Mouse (Mus musculus): Measurements from ENCODE around the gene Bcor. TPM values are rescaled to one million over a fixed set of nuclear protein-coding genes. Genes with fewer than 3 reads are reported as not detected.

Gene Bcor
- polyA plus RNA-seq, 1 experiment: 15.8 TPM

GRCm38 (mm10) chrX:12062121-12062931, 97.8 kb downstream of the Bcor start:
- Histone ChIP-seq H3K4me1 (ENCODE audit: control insufficient read depth, insufficient read depth, low read length) (peaks cover 3% of the 10 kb centered on the region), H3K27ac (ENCODE audit: insufficient read depth, low read length) (no peak overlapping the region), H3K27me3 (ENCODE audit: control insufficient read depth, insufficient read depth, low read length, poor library complexity, severe bottlenecking) (no peaks in the 10 kb centered on the region), H3K9ac (ENCODE audit: low read depth, poor library complexity, severe bottlenecking) (no peak overlapping the region), H3K4me3 (ENCODE audit: low read depth, low read length) (no peak overlapping the region), H3K9me3 (replicated peaks; ENCODE audit: control insufficient read depth, insufficient read depth, low read length, poor library complexity, severe bottlenecking) (no peaks in the 10 kb centered on the region), H3K36me3 (ENCODE audit: control insufficient read depth, insufficient read depth, low read length, poor library complexity, severe bottlenecking) (no peaks in the 10 kb centered on the region)
- no peak for TF ChIP-seq CTCF (IDR thresholded peaks at IDR 0.05; ENCODE audit: low read depth, low read length)
- no peak for TF ChIP-seq POLR2A (IDR thresholded peaks at IDR 0.05; ENCODE audit: insufficient read depth, low read length)
- TF ChIP-seq EP300 (IDR thresholded peaks at IDR 0.05; ENCODE audit: insufficient read depth, low read depth, low read length): no peak

DNA sequence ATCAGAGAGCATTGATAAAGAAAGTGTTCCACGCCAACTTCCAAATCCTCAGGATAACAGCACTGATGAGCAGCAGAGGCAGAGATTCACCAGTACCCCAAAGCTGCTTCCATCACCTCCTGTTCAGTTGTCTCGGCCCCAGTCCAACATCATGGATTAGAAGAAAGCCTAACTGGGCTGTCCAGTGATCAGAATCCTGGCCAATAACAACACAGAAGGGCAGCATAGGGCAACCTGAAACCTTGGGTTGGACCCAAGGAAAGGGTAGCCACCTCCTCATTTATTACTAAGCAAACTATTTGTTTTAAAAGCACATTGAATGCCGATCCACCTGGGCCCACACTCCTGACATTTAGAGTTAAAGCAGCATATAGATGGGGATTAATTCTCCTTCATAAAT, 99.3 kb downstream of the Bcor start:
- peaks cover 3% of the 10 kb centered on the region for H3K4me1 ChIP-seq (ENCODE audit: control insufficient read depth, insufficient read depth, low read length)
- TF ChIP-seq POLR2A (IDR thresholded peaks at IDR 0.05; ENCODE audit: insufficient read depth, low read length) (no peak), CTCF (IDR thresholded peaks at IDR 0.05; ENCODE audit: low read depth, low read length) (no peak), EP300 (IDR thresholded peaks at IDR 0.05; ENCODE audit: insufficient read depth, low read depth, low read length) (no peak)
- no peak overlapping the region for H3K9ac ChIP-seq (ENCODE audit: low read depth, poor library complexity, severe bottlenecking)
- H3K27me3 ChIP-seq (ENCODE audit: control insufficient read depth, insufficient read depth, low read length, poor library complexity, severe bottlenecking): no peaks in the 10 kb centered on the region
- no peaks in the 10 kb centered on the region for H3K36me3 ChIP-seq (ENCODE audit: control insufficient read depth, insufficient read depth, low read length, poor library complexity, severe bottlenecking)
- H3K27ac ChIP-seq (ENCODE audit: insufficient read depth, low read length): no peak overlapping the region
- no peak overlapping the region for H3K4me3 ChIP-seq (ENCODE audit: low read depth, low read length)
- no peaks in the 10 kb centered on the region for H3K9me3 ChIP-seq (replicated peaks; ENCODE audit: control insufficient read depth, insufficient read depth, low read length, poor library complexity, severe bottlenecking)

- H3K4me1 ChIP-seq (ENCODE audit: control insufficient read depth, insufficient read depth, low read length): no peaks in the 10 kb centered on the region
- H3K36me3 ChIP-seq (ENCODE audit: control insufficient read depth, insufficient read depth, low read length, poor library complexity, severe bottlenecking): no peaks in the 10 kb centered on the region
- TF ChIP-seq EP300 (IDR thresholded peaks at IDR 0.05; ENCODE audit: insufficient read depth, low read depth, low read length): no peak
- no peak for TF ChIP-seq CTCF (IDR thresholded peaks at IDR 0.05; ENCODE audit: low read depth, low read length)
- TF ChIP-seq POLR2A (IDR thresholded peaks at IDR 0.05; ENCODE audit: insufficient read depth, low read length): no peak
- H3K4me3 ChIP-seq (ENCODE audit: low read depth, low read length): no peak overlapping the region
- no peak overlapping the region for H3K9ac ChIP-seq (ENCODE audit: low read depth, poor library complexity, severe bottlenecking)
- H3K9me3 ChIP-seq (replicated peaks; ENCODE audit: control insufficient read depth, insufficient read depth, low read length, poor library complexity, severe bottlenecking): no peaks in the 10 kb centered on the region
- H3K27ac ChIP-seq (ENCODE audit: insufficient read depth, low read length): no peak overlapping the region
- H3K27me3 ChIP-seq (ENCODE audit: control insufficient read depth, insufficient read depth, low read length, poor library complexity, severe bottlenecking): no peaks in the 10 kb centered on the region
These were observed 102.9 kb downstream of the Bcor start for GRCm38 (mm10) chrX:12057210-12057609.

GRCm38 (mm10) chrX:12053315-12053914, 106.7 kb downstream of the Bcor start:
- no peaks in the 10 kb centered on the region for H3K27me3 ChIP-seq (ENCODE audit: control insufficient read depth, insufficient read depth, low read length, poor library complexity, severe bottlenecking)
- H3K9me3 ChIP-seq (replicated peaks; ENCODE audit: control insufficient read depth, insufficient read depth, low read length, poor library complexity, severe bottlenecking): no peaks in the 10 kb centered on the region
- no peaks in the 10 kb centered on the region for H3K36me3 ChIP-seq (ENCODE audit: control insufficient read depth, insufficient read depth, low read length, poor library complexity, severe bottlenecking)

GRCm38 (mm10) chrX:12052651-12053050, 107.5 kb downstream of the Bcor start:
- Histone ChIP-seq H3K9ac (ENCODE audit: low read depth, poor library complexity, severe bottlenecking) (no peak overlapping the region), H3K27me3 (ENCODE audit: control insufficient read depth, insufficient read depth, low read length, poor library complexity, severe bottlenecking) (no peaks in the 10 kb centered on the region), H3K36me3 (ENCODE audit: control insufficient read depth, insufficient read depth, low read length, poor library complexity, severe bottlenecking) (no peaks in the 10 kb centered on the region), H3K27ac (ENCODE audit: insufficient read depth, low read length) (no peak overlapping the region), H3K9me3 (replicated peaks; ENCODE audit: control insufficient read depth, insufficient read depth, low read length, poor library complexity, severe bottlenecking) (no peaks in the 10 kb centered on the region), H3K4me3 (ENCODE audit: low read depth, low read length) (no peak overlapping the region), H3K4me1 (ENCODE audit: control insufficient read depth, insufficient read depth, low read length) (no peaks in the 10 kb centered on the region)
- no peak for TF ChIP-seq CTCF (IDR thresholded peaks at IDR 0.05; ENCODE audit: low read depth, low read length)
- no peak for TF ChIP-seq POLR2A (IDR thresholded peaks at IDR 0.05; ENCODE audit: insufficient read depth, low read length)
- no peak for TF ChIP-seq EP300 (IDR thresholded peaks at IDR 0.05; ENCODE audit: insufficient read depth, low read depth, low read length)

More at GRCm38 (mm10) chrX:12053315-12053914, 106.7 kb downstream of the Bcor start:
- Histone ChIP-seq H3K27ac (ENCODE audit: insufficient read depth, low read length) (no peak overlapping the region), H3K4me1 (ENCODE audit: control insufficient read depth, insufficient read depth, low read length) (no peaks in the 10 kb centered on the region), H3K9ac (ENCODE audit: low read depth, poor library complexity, severe bottlenecking) (no peak overlapping the region), H3K4me3 (ENCODE audit: low read depth, low read length) (no peak overlapping the region)
- TF ChIP-seq CTCF (IDR thresholded peaks at IDR 0.05; ENCODE audit: low read depth, low read length): no peak

DNA sequence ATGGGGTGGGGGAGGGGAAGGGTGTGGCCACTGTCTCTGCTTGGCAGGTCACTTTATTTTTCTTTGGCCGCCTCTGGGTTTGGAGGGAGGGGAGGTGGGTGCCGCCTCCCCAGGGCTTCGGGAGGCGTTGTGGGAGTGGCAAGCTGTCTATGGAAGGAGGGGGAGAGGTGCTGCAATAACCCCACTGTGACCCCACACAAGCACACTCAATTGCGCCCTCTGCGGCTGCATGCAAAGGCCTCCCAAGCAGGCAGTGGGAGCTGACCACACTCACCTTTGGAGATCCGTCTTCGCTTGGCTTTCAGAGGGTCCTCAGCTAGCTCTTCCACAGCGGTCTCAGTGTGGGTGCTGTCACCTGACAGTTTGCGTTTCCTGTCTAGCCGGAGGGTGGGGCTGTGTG, 111.4 kb downstream of the Bcor start:
- H3K27ac ChIP-seq (ENCODE audit: insufficient read depth, low read length): peak overlapping the region; percentile 35
- H3K4me3 ChIP-seq (ENCODE audit: low read depth, low read length): no peak overlapping the region
- TF ChIP-seq CTCF (IDR thresholded peaks at IDR 0.05; ENCODE audit: low read depth, low read length) (no peak), POLR2A (IDR thresholded peaks at IDR 0.05; ENCODE audit: insufficient read depth, low read length) (no peak), EP300 (IDR thresholded peaks at IDR 0.05; ENCODE audit: insufficient read depth, low read depth, low read length) (no peak)
- H3K36me3 ChIP-seq (ENCODE audit: control insufficient read depth, insufficient read depth, low read length, poor library complexity, severe bottlenecking): no peaks in the 10 kb centered on the region
- no peaks in the 10 kb centered on the region for H3K9me3 ChIP-seq (replicated peaks; ENCODE audit: control insufficient read depth, insufficient read depth, low read length, poor library complexity, severe bottlenecking)
- no peak overlapping the region for H3K9ac ChIP-seq (ENCODE audit: low read depth, poor library complexity, severe bottlenecking)
- H3K27me3 ChIP-seq (ENCODE audit: control insufficient read depth, insufficient read depth, low read length, poor library complexity, severe bottlenecking): no peaks in the 10 kb centered on the region
- H3K4me1 ChIP-seq (ENCODE audit: control insufficient read depth, insufficient read depth, low read length): peaks cover 4% of the 10 kb centered on the region

All from ES-Bruce4 (cell line).